Mouse (Mus musculus): ENCODE measurements at regions not wholly inside any gene's neighbourhood (a gene's known extent, or its start where the extent isn't known, plus 50 kb on each side); places are given as distances from the start of the nearest gene placed in this dataset.
"Not testable (repeated sequence)": the region's sequence is repeated elsewhere in the genome, so short reads cannot be mapped to it uniquely, and the experiment has no call there.

- no peak for DNase-seq (ENCODE audit: low read depth)
Observed at GRCm38 (mm10) chr9:31653788-31654187, 189.5 kb upstream of the Tmem45b start.

GRCm38 (mm10) chr9:31650362-31651130 lies 186.3 kb upstream of the Tmem45b start:
- no peak for DNase-seq (ENCODE audit: low read depth)

GRCm38 (mm10) chr9:31649073-31649472 lies 184.8 kb upstream of the Tmem45b start:
- no peak for DNase-seq (ENCODE audit: low read depth)

- no peak for DNase-seq (ENCODE audit: low read depth)
Observed at GRCm38 (mm10) chr9:31648551-31648950, 184.3 kb upstream of the Tmem45b start.

- no peak for DNase-seq (ENCODE audit: low read depth)
Observed at GRCm38 (mm10) chr9:31645114-31645513, 180.9 kb upstream of the Tmem45b start.

- no peak for DNase-seq (ENCODE audit: low read depth)
Observed at GRCm38 (mm10) chr9:31644106-31644505, 179.8 kb upstream of the Tmem45b start.

- no peak for DNase-seq (ENCODE audit: low read depth)
Observed at GRCm38 (mm10) chr9:31642169-31642568, 177.9 kb upstream of the Tmem45b start.

GRCm38 (mm10) chr9:31628291-31628690 lies 164.0 kb upstream of the Tmem45b start:
- DNase-seq (ENCODE audit: low read depth) = no peak

GRCm38 (mm10) chr9:31621553-31621952 lies 157.3 kb upstream of the Tmem45b start:
- DNase-seq (ENCODE audit: low read depth) = not testable (repeated sequence)

GRCm38 (mm10) chr9:31619344-31619743 lies 155.1 kb upstream of the Tmem45b start:
- DNase-seq (ENCODE audit: low read depth) = no peak

GRCm38 (mm10) chr9:31614250-31614945 lies 150.1 kb upstream of the Tmem45b start:
- DNase-seq (ENCODE audit: low read depth) = no peak

GRCm38 (mm10) chr9:31611036-31611695 lies 146.9 kb upstream of the Tmem45b start:
- no peak for DNase-seq (ENCODE audit: low read depth)

- DNase-seq (ENCODE audit: low read depth) = no peak
Observed at GRCm38 (mm10) chr9:31610631-31611030, 146.4 kb upstream of the Tmem45b start.

- no peak for DNase-seq (ENCODE audit: low read depth)
Observed at GRCm38 (mm10) chr9:31610212-31610611, 145.9 kb upstream of the Tmem45b start.

GRCm38 (mm10) chr9:31609731-31610130 lies 145.5 kb upstream of the Tmem45b start:
- DNase-seq (ENCODE audit: low read depth) = no peak

- no peak for DNase-seq (ENCODE audit: low read depth)
Observed at GRCm38 (mm10) chr9:31608084-31608870, 144.0 kb upstream of the Tmem45b start.

GRCm38 (mm10) chr9:31606936-31607335 lies 142.7 kb upstream of the Tmem45b start:
- no peak for DNase-seq (ENCODE audit: low read depth)

GRCm38 (mm10) chr9:31604497-31605090 lies 140.3 kb upstream of the Tmem45b start:
- no peak for DNase-seq (ENCODE audit: low read depth)

GRCm38 (mm10) chr9:31602707-31603106 lies 138.4 kb upstream of the Tmem45b start:
- DNase-seq (ENCODE audit: low read depth) = no peak

GRCm38 (mm10) chr9:31595096-31595495 lies 130.8 kb upstream of the Tmem45b start:
- DNase-seq (ENCODE audit: low read depth) = no peak

- no peak for DNase-seq (ENCODE audit: low read depth)
Observed at GRCm38 (mm10) chr9:31587671-31588070, 123.4 kb upstream of the Tmem45b start.

- no peak for DNase-seq (ENCODE audit: low read depth)
Observed at GRCm38 (mm10) chr9:31583983-31584382, 119.7 kb upstream of the Tmem45b start.
